Mouse (Mus musculus) kidney, embryonic 15.5 days (tissue): Measurements from ENCODE around the gene Ccdc175. TPM values are rescaled to one million over a fixed set of nuclear protein-coding genes. Genes with fewer than 3 reads are reported as not detected.

Experiments
- ATAC-seq: fragments of 200-750 bp; cut with Nextera tagmentation; replicated peaks from 2 replicates; pipeline ENCODE4 v1.8.0; 2017; ENCODE audit warnings: moderate TSS enrichment; ENCODE audit not compliant: low FRiP score
- H3K27ac ChIP-seq: fragments of 300-500 bp; sonication (generic); 2 replicates; pipeline ENCODE4 v1.5.1; 2015; ENCODE audit warnings: mild to moderate bottlenecking, inconsistent platforms
- H3K27me3 ChIP-seq: fragments of 300-500 bp; sonication (generic); 2 replicates; pipeline ENCODE4 v1.6.1; 2015; ENCODE audit warnings: inconsistent platforms
- H3K36me3 ChIP-seq: fragments of 300-500 bp; sonication (generic); 2 replicates; pipeline ENCODE4 v1.6.1; 2015; ENCODE audit warnings: inconsistent platforms
- H3K4me1 ChIP-seq: fragments of 300-500 bp; sonication (generic); 2 replicates; pipeline ENCODE4 v1.6.1; 2015; ENCODE audit warnings: inconsistent platforms
- H3K4me2 ChIP-seq: fragments of 300-500 bp; sonication (generic); 2 replicates; pipeline ENCODE4 v1.6.1; 2015; ENCODE audit warnings: moderate library complexity, mild to moderate bottlenecking, inconsistent platforms
- H3K4me3 ChIP-seq: fragments of 300-500 bp; sonication (generic); replicated peaks from 2 replicates; pipeline ENCODE4 v1.5.1; 2015; ENCODE audit warnings: mild to moderate bottlenecking, inconsistent platforms
- H3K9ac ChIP-seq: fragments of 300-500 bp; sonication (generic); 2 replicates; pipeline ENCODE4 v1.6.1; 2015; ENCODE audit warnings: mild to moderate bottlenecking, inconsistent platforms
- H3K9me3 ChIP-seq: fragments of 300-500 bp; sonication (generic); replicated peaks from 2 replicates; pipeline ENCODE4 v1.6.1; 2016; ENCODE audit warnings: inconsistent platforms
- WGBS: fragments of 180-500 bp; shearing (Covaris S2); methylation state at CpG from one replicate; pipeline ENCODE4 v1.1.7; 2015; ENCODE audit warnings: mixed read lengths; 5-methylcytosine and 5-hydroxymethylcytosine counted together
- polyA plus RNA-seq: library from polyadenylated mRNA; unstranded; fragments of >200 nt; fragmentation: Nextera tagmentation; extraction: Ambion mirVana; gene quantifications from 2 replicates; pipeline ENCODE4 v1.2.1, GENCODE M21; 2015

Ccdc175 gene
- not detected in 2 replicates for polyA plus RNA-seq

- H3K9me3 ChIP-seq, result no peaks in the 10 kb centered on the region
- no peak within 1 kb of the TSS for H3K9ac ChIP-seq
- no peaks in the 10 kb centered on the region for H3K4me1 ChIP-seq
- WGBS, result 79% methylated on average over 12 of the region's 12 CpGs
- ATAC-seq, result no peak
- no peak within 1 kb of the TSS for H3K4me3 ChIP-seq
- no peak within 1 kb of the TSS for H3K27ac ChIP-seq
- H3K27me3 ChIP-seq, result no peaks in the 10 kb centered on the region
- H3K36me3 ChIP-seq, result no peaks in the 10 kb centered on the region
- H3K4me2 ChIP-seq, result no peak within 1 kb of the TSS
Measured at GRCm38 (mm10) chr12:72184929-72185328, at the start of gene Ccdc175. Gene Ccdc175 (minus strand): TSS chr12:72185029.

GRCm38 (mm10) chr12:72234151-72234550, 49.3 kb upstream of the Ccdc175 start:
- Histone ChIP-seq H3K27me3 (peaks cover 44% of the 10 kb centered on the region), H3K27ac (no peak overlapping the region), H3K4me2 (no peak overlapping the region), H3K4me1 (peaks cover 11% of the 10 kb centered on the region), H3K4me3 (no peak overlapping the region), H3K9ac (no peak overlapping the region), H3K36me3 (no peaks in the 10 kb centered on the region), H3K9me3 (no peaks in the 10 kb centered on the region)
- no peak for ATAC-seq
- 90% methylated on average over 3 of the region's 3 CpGs for WGBS

- ATAC-seq, result no peak
- H3K36me3 ChIP-seq, result no peaks in the 10 kb centered on the region
- H3K27ac ChIP-seq, result no peak overlapping the region
- no peak overlapping the region for H3K9ac ChIP-seq
- WGBS, result 79% methylated on average over 19 of the region's 19 CpGs
- H3K27me3 ChIP-seq, result peaks cover 38% of the 10 kb centered on the region
- no peak overlapping the region for H3K4me3 ChIP-seq
- H3K4me1 ChIP-seq, result peaks cover 11% of the 10 kb centered on the region
- H3K4me2 ChIP-seq, result no peak overlapping the region
- no peaks in the 10 kb centered on the region for H3K9me3 ChIP-seq
Measured at GRCm38 (mm10) chr12:72232826-72233790, 48.3 kb upstream of the Ccdc175 start.

GRCm38 (mm10) chr12:72232176-72232575, 47.3 kb upstream of the Ccdc175 start:
- H3K9ac ChIP-seq, result no peak overlapping the region
- peaks cover 11% of the 10 kb centered on the region for H3K4me1 ChIP-seq
- ATAC-seq, result no peak
- peaks cover 29% of the 10 kb centered on the region for H3K27me3 ChIP-seq
- H3K4me2 ChIP-seq, result no peak overlapping the region
- no peak overlapping the region for H3K27ac ChIP-seq
- H3K4me3 ChIP-seq, result no peak overlapping the region
- no peaks in the 10 kb centered on the region for H3K9me3 ChIP-seq
- no peaks in the 10 kb centered on the region for H3K36me3 ChIP-seq
- 73% methylated on average over 3 of the region's 3 CpGs for WGBS

GRCm38 (mm10) chr12:72229451-72230196, 44.8 kb upstream of the Ccdc175 start:
- Histone ChIP-seq H3K4me2 (no peak overlapping the region), H3K4me1 (no peaks in the 10 kb centered on the region), H3K36me3 (no peaks in the 10 kb centered on the region), H3K27ac (no peak overlapping the region), H3K9ac (no peak overlapping the region), H3K9me3 (no peaks in the 10 kb centered on the region), H3K4me3 (no peak overlapping the region), H3K27me3 (0 out of 2 replicates have a peak, but pooled peaks cover 5% of the 10 kb centered on the region)
- 51% methylated on average over 8 of the region's 8 CpGs for WGBS
- ATAC-seq, result no peak

GRCm38 (mm10) chr12:72227731-72228130, 42.9 kb upstream of the Ccdc175 start:
- Histone ChIP-seq H3K27ac (no peak overlapping the region), H3K4me1 (no peaks in the 10 kb centered on the region), H3K27me3 (no peaks in the 10 kb centered on the region), H3K9me3 (no peaks in the 10 kb centered on the region), H3K4me3 (no peak overlapping the region), H3K36me3 (no peaks in the 10 kb centered on the region), H3K9ac (no peak overlapping the region), H3K4me2 (no peak overlapping the region)
- ATAC-seq, result no peak
- 93% methylated on average over 6 of the region's 6 CpGs for WGBS

- H3K27ac ChIP-seq, result no peak overlapping the region
- H3K4me1 ChIP-seq, result no peaks in the 10 kb centered on the region
- no peak overlapping the region for H3K9ac ChIP-seq
- ATAC-seq, result no peak
- no peaks in the 10 kb centered on the region for H3K36me3 ChIP-seq
- no peaks in the 10 kb centered on the region for H3K27me3 ChIP-seq
- H3K4me2 ChIP-seq, result no peak overlapping the region
- no peak overlapping the region for H3K4me3 ChIP-seq
- H3K9me3 ChIP-seq, result no peaks in the 10 kb centered on the region
- 91% methylated on average over 3 of the region's 3 CpGs for WGBS
Measured at GRCm38 (mm10) chr12:72225371-72225770, 40.5 kb upstream of the Ccdc175 start.

- Histone ChIP-seq H3K27ac (no peak overlapping the region), H3K9me3 (no peaks in the 10 kb centered on the region), H3K36me3 (no peaks in the 10 kb centered on the region), H3K4me2 (no peak overlapping the region), H3K4me3 (no peak overlapping the region), H3K27me3 (no peaks in the 10 kb centered on the region), H3K4me1 (no peaks in the 10 kb centered on the region), H3K9ac (no peak overlapping the region)
- 95% methylated on average over 16 of the region's 16 CpGs for WGBS
- no peak for ATAC-seq
Measured at GRCm38 (mm10) chr12:72223557-72224102, 38.8 kb upstream of the Ccdc175 start.

GRCm38 (mm10) chr12:72213554-72213953, 28.7 kb upstream of the Ccdc175 start:
- H3K4me1 ChIP-seq, result no peaks in the 10 kb centered on the region
- 33% methylated on average over 5 of the region's 5 CpGs for WGBS
- no peaks in the 10 kb centered on the region for H3K9me3 ChIP-seq
- H3K9ac ChIP-seq, result no peak overlapping the region
- H3K4me3 ChIP-seq, result no peak overlapping the region
- no peak overlapping the region for H3K27ac ChIP-seq
- ATAC-seq, result no peak
- H3K4me2 ChIP-seq, result no peak overlapping the region
- no peaks in the 10 kb centered on the region for H3K27me3 ChIP-seq
- H3K36me3 ChIP-seq, result no peaks in the 10 kb centered on the region

GRCm38 (mm10) chr12:72200828-72201227, 16.0 kb upstream of the Ccdc175 start:
- ATAC-seq, result no peak
- Histone ChIP-seq H3K4me2 (no peak overlapping the region), H3K4me1 (peaks cover 6% of the 10 kb centered on the region), H3K27ac (no peak overlapping the region), H3K4me3 (no peak overlapping the region), H3K9ac (no peak overlapping the region), H3K36me3 (no peaks in the 10 kb centered on the region), H3K9me3 (no peaks in the 10 kb centered on the region), H3K27me3 (no peaks in the 10 kb centered on the region)
- 90% methylated on average over 3 of the region's 3 CpGs for WGBS

GRCm38 (mm10) chr12:72197925-72198486, 13.2 kb upstream of the Ccdc175 start:
- Histone ChIP-seq H3K36me3 (no peaks in the 10 kb centered on the region), H3K9ac (no peak overlapping the region), H3K4me1 (peaks cover 6% of the 10 kb centered on the region), H3K9me3 (no peaks in the 10 kb centered on the region), H3K4me3 (no peak overlapping the region), H3K4me2 (peak overlapping the region; percentile 12; the same call in 1 of the 2 replicates), H3K27ac (no peak overlapping the region), H3K27me3 (no peaks in the 10 kb centered on the region)
- ATAC-seq, result peak; percentile 75
- 51% methylated on average over 18 of the region's 18 CpGs for whole genome bisulfite sequencing
